Mouse (Mus musculus) heart, embryonic 16.5 days (tissue): Measurements from ENCODE around the gene Igfbp3. TPM values are rescaled to one million over a fixed set of nuclear protein-coding genes. Genes with fewer than 3 reads are reported as not detected.

Source experiments
- ATAC-seq: fragments of 200-750 bp; cut with Nextera tagmentation; replicated peaks from 2 replicates; pipeline ENCODE4 v1.8.0; 2017; ENCODE audit warnings: moderate number of reproducible peaks; ENCODE audit not compliant: insufficient read depth, low FRiP score; ENCODE audit errors: extremely low read depth
- H3K27ac ChIP-seq: fragments of 300-500 bp; sonication (generic); 2 replicates; pipeline ENCODE4 v1.5.1; 2014; ENCODE audit warnings: mild to moderate bottlenecking, low read length, control low read depth, moderate library complexity
- H3K27me3 ChIP-seq: fragments of 300-500 bp; sonication (generic); 2 replicates; pipeline ENCODE4 v1.6.1; 2014; ENCODE audit warnings: low read length, mixed read lengths; ENCODE audit not compliant: control insufficient read depth, insufficient read depth
- H3K36me3 ChIP-seq: fragments of 300-500 bp; sonication (generic); 2 replicates; pipeline ENCODE4 v1.6.1; 2014; ENCODE audit not compliant: control insufficient read depth, insufficient read depth
- H3K4me1 ChIP-seq: fragments of 300-500 bp; sonication (generic); 2 replicates; pipeline ENCODE4 v1.6.1; 2014; ENCODE audit warnings: low read length, mixed read lengths; ENCODE audit not compliant: control insufficient read depth, insufficient read depth
- H3K4me2 ChIP-seq: fragments of 300-500 bp; sonication (generic); 2 replicates; pipeline ENCODE4 v1.6.1; 2014; ENCODE audit warnings: low read depth, mild to moderate bottlenecking, control low read depth, low read length
- H3K4me3 ChIP-seq: fragments of 300-500 bp; sonication (generic); 2 replicates; pipeline ENCODE4 v1.5.1; 2014; ENCODE audit warnings: mild to moderate bottlenecking, control low read depth, low read length
- H3K9ac ChIP-seq: fragments of 300-500 bp; sonication (generic); 2 replicates; pipeline ENCODE4 v1.6.1; 2014; ENCODE audit warnings: low read length, control low read depth
- H3K9me3 ChIP-seq: fragments of 300-500 bp; sonication (generic); replicated peaks from 2 replicates; pipeline ENCODE4 v1.6.1; 2016; ENCODE audit warnings: low read length; ENCODE audit not compliant: control insufficient read depth
- WGBS: fragments of 180-500 bp; shearing (Covaris S2); extraction: QIAGEN DNeasy Blood & Tissue Kit; methylation state at CpG from one replicate; pipeline ENCODE4 v1.1.7; 2014; 5-methylcytosine and 5-hydroxymethylcytosine counted together
- polyA plus RNA-seq: library from polyadenylated mRNA; unstranded; fragments of >200 nt; fragmentation: Nextera tagmentation; extraction: Ambion mirVana; gene quantifications from 2 replicates; pipeline ENCODE4 v1.2.1, GENCODE M21; 2015

Igfbp3 gene
- polyA plus RNA-seq, 1 experiment from 2014 or later: 41.1 TPM

DNA sequence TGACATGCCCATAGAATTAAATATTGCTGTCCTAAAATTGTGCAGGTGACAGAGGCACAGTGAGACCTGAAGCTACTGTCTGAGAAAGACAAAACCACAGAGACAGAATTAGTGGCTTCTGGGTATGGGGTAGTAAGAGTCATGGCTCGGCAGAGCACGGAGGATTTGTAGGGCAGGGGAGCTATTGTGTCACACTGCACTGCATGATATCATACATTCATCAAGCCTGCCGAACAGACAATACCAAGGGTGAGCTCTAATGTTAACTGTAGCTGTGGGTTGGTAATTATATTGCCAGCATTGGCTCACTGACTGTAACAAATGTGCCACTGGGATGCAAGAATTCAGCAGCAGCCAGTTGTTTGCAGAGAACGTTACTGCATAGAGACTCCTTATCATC, 49.3 kb downstream of the Igfbp3 start:
- no peak overlapping the region for H3K4me2 ChIP-seq
- no peak overlapping the region for H3K4me3 ChIP-seq
- H3K9me3 ChIP-seq: no peaks in the 10 kb centered on the region
- WGBS: 77% methylated on average over 4 of the region's 4 CpGs
- no peak for ATAC-seq
- H3K4me1 ChIP-seq: peaks cover 8% of the 10 kb centered on the region
- H3K36me3 ChIP-seq: no peaks in the 10 kb centered on the region
- H3K27ac ChIP-seq: no peak overlapping the region
- no peaks in the 10 kb centered on the region for H3K27me3 ChIP-seq
- no peak overlapping the region for H3K9ac ChIP-seq

- H3K9me3 ChIP-seq: no peaks in the 10 kb centered on the region
- no peak overlapping the region for H3K4me3 ChIP-seq
- no peak overlapping the region for H3K4me2 ChIP-seq
- no peak overlapping the region for H3K27ac ChIP-seq
- H3K9ac ChIP-seq: no peak overlapping the region
- no peaks in the 10 kb centered on the region for H3K27me3 ChIP-seq
- peaks cover 8% of the 10 kb centered on the region for H3K4me1 ChIP-seq
- ATAC-seq: peak; percentile 49; the same call in 1 of the 2 replicates
- WGBS: 70% methylated on average over 8 of the region's 8 CpGs
- no peaks in the 10 kb centered on the region for H3K36me3 ChIP-seq
These were observed 52.1 kb downstream of the Igfbp3 start for GRCm38 (mm10) chr11:7161502-7162174.

- no peaks in the 10 kb centered on the region for H3K36me3 ChIP-seq
- peak; percentile 56; the same call in 1 of the 2 replicates for ATAC-seq
- no peak overlapping the region for H3K9ac ChIP-seq
- H3K27ac ChIP-seq: peak overlapping the region; percentile 40
- H3K4me3 ChIP-seq: no peak overlapping the region
- H3K4me1 ChIP-seq: peaks cover 8% of the 10 kb centered on the region
- H3K27me3 ChIP-seq: no peaks in the 10 kb centered on the region
- no peaks in the 10 kb centered on the region for H3K9me3 ChIP-seq
- WGBS: 47% methylated on average over 4 of the region's 4 CpGs
- H3K4me2 ChIP-seq: no peak overlapping the region
These were observed 53.1 kb downstream of the Igfbp3 start for GRCm38 (mm10) chr11:7160637-7161101.

GRCm38 (mm10) chr11:7160146-7160545, 53.6 kb downstream of the Igfbp3 start:
- Histone ChIP-seq H3K4me2 (no peak overlapping the region), H3K27me3 (no peaks in the 10 kb centered on the region), H3K9ac (no peak overlapping the region), H3K4me3 (no peak overlapping the region), H3K9me3 (no peaks in the 10 kb centered on the region), H3K36me3 (no peaks in the 10 kb centered on the region), H3K4me1 (peaks cover 8% of the 10 kb centered on the region), H3K27ac (peak overlapping the region; percentile 40)
- ATAC-seq: no peak
- 52% methylated on average over 6 of the region's 6 CpGs for WGBS

GRCm38 (mm10) chr11:7158196-7158595, 55.5 kb downstream of the Igfbp3 start:
- Histone ChIP-seq H3K4me1 (peaks cover 8% of the 10 kb centered on the region), H3K9ac (no peak overlapping the region), H3K9me3 (no peaks in the 10 kb centered on the region), H3K27ac (no peak overlapping the region), H3K36me3 (no peaks in the 10 kb centered on the region), H3K4me3 (no peak overlapping the region), H3K27me3 (no peaks in the 10 kb centered on the region), H3K4me2 (no peak overlapping the region)
- 82% methylated on average over 6 of the region's 6 CpGs for WGBS
- no peak for ATAC-seq

DNA sequence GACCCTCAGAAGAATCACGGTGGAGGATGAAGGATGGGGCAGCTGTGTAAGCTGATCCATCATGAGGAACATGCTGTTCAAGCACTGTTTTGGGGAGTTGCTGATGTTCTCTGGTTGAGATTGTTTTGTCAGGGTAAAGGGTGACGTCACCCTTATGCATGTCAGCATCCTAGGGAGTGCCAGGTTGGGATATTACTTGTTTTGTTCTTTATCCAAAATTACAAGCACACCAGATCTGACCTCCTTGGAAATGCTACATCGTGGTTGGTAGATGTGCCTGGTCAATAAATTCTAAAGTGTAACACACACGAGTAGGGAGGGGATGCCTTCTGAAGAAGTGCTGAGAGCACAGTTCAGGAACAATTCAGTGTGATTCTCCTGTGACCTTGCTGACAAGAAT, 57.3 kb downstream of the Igfbp3 start:
- Histone ChIP-seq H3K27me3 (no peaks in the 10 kb centered on the region), H3K4me1 (peaks cover 8% of the 10 kb centered on the region), H3K4me2 (no peak overlapping the region), H3K9me3 (no peaks in the 10 kb centered on the region), H3K4me3 (no peak overlapping the region), H3K36me3 (no peaks in the 10 kb centered on the region), H3K9ac (no peak overlapping the region), H3K27ac (no peak overlapping the region)
- 57% methylated on average over 4 of the region's 4 CpGs for WGBS
- no peak for ATAC-seq

Other genes with a start within 250 kb of the Igfbp3 start
- gene Adcy1, start 150.4 kb downstream of the Igfbp3 start, polyA plus RNA-seq: 0.74 and 1.1 TPM in 2 replicates
- not detected in 2 replicates for gene Gm11985, start 25.4 kb downstream of the Igfbp3 start, polyA plus RNA-seq
- 0.19 and 0.45 TPM in 2 replicates for gene Igfbp1, start 16.1 kb downstream of the Igfbp3 start, polyA plus RNA-seq